Mouse (Mus musculus): ENCODE data around the gene Dqx1. TPM values are rescaled to one million over a fixed set of nuclear protein-coding genes. Genes with fewer than 3 reads are reported as not detected.

Dqx1 gene
- total RNA-seq, 2 experiments from 2014 or later, result 3.5 to 4.2 TPM

DNA sequence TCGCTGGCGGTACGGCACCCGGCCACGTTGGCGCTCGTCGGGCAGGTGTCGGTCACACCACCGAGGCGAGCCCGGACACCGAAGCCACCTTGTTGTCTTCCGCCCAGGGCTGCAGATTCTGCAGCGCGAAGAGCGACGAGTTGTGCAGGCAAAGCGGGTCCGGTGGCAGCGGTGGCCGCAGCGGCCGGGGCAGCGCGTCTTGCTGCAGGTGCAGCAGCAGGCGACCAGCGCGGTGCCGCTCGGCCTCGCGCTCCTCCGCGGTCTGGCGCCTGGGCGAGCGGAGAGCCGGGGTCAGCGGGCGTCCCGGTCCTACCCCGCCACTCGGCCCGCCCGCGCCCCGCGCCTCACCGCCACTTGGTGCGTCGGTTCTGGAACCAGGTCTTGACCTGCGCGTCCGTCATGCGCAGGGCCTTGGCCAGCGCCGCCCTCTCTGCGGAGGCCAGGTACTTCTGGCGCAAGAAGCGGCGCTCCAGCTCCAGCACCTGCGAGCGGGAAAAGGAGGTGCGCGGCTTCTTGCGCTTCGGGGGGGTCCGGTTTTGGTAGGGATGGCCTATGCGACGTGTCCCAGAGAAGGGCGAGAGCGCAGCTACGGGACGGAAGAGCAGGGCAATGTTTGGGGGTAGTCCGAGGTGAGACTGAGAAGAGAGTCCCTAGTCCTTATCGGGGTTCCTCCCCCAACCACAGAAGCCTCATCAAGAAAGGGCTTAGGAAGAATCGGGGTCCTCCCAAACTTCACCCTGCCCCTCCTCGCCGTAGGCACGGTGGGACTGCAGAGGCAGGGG lies 11.3 kb downstream of the Dqx1 start:
- no peak for ATAC-seq (replicated peaks; ENCODE audit: low FRiP score, poor library complexity, severe bottlenecking)

DNA sequence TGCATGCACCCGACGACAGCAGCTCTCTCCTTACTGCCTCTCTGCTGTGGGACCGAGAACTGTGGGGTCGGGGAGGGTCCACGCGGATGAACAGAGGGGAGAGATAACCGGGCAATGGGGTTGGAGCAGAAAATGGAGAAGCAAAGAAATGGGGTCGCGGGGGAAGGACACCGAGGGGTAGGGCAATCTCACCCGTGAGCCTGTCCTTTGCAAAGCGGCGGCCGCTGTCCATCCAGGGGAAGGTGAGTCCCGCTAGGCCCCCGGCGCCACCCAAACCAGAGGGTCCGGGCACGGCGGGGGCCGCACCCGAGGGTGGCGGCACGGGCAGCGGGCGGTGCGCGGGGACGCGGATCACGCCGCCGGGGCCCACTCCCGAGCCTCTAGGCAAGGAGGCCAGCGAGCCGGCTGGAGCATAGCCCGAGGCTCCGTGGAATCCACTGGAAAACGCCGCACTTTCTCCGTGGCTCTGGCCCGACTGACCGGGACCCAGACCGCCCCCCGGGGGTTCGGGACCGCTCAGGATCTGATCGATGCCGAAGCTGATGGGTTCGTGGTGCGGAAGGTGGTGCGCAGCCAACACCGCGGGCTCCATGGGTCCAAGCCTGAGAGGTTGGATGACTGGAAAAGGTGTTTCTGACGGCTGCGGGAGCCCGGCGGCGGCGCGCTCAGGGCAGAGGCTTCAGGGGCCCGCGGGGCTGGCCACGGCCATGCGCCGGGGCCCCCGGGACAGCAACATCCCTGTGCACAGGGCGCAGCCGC lies 12.0 kb downstream of the Dqx1 start:
- no peak for ATAC-seq (replicated peaks; ENCODE audit: low FRiP score, poor library complexity, severe bottlenecking)

DNA sequence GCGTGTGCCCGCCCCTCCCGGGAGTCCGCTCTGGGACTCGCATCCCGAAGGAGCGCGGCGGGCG lies 12.4 kb downstream of the Dqx1 start, which contains the start of gene Tlx2:
Gene Tlx2, minus strand, starts transcription at position 47 of the 64 bp plus-strand sequence.
- ATAC-seq (replicated peaks; ENCODE audit: low FRiP score, poor library complexity, severe bottlenecking), result no peak

DNA sequence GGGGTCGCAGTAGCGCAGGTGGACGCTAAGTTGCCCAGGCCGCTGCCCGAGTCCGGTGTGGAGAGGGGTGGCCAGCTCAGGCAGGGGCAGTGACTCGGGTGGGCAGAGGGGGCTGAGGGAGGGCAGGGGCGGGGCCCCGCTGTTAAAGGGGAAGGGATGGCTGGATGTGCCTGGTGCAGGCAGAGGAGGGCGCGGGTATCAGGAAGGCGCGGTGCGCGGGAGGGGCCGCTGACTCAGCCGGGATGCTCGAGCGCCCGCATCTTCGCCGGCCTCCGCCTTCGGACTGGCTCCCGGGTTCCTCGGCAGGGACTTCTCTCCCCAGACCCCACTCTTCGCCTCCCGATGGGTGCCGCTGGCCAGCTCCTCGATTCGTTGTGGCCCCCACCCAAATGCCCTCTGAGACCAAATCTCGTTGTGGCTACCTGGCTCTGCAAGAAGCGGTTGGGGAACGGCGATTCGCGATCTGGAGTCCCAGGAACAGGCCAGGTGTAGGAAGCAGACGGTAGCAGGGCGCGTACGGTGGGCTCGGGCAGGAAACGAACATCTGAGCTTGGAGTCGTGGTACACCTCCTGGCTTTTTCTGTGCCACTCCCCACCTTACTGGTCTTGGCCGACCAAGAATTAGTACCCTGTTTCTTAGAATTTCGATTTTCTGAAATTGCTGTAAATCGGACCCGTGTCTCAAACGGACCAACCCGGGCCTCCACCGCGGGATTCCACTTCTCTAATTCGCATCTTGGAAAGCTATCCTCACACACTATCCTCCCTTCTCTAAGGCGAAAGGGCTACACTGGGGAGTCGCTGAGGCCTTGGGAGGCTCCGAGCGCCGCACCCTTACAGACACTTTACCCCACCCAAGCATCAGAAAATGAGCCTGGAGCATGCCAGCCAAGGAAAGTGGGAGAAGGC lies 12.9 kb downstream of the Dqx1 start:
- no peak for ATAC-seq (replicated peaks; ENCODE audit: low FRiP score, poor library complexity, severe bottlenecking)

DNA sequence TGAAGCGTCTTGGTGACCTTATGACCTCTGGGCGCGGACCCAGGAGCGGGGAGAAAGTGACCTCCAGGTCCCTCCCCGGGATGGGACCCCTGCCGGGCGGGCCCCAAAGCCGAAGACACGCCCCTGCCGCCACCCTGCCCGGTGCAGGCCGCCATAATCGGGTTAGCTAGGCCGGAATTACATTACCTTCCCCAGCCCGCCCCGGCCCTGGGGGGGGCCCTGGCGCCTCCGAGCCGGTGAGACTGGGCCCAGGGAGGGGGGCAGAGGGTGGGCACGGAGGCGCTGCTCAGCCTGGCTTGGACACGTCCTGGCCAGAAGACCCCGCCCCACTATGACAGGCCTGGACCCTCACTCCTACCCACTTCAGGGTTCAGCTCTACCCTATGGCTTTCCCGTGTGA lies 13.6 kb downstream of the Dqx1 start:
- no peak for ATAC-seq (replicated peaks; ENCODE audit: low FRiP score, poor library complexity, severe bottlenecking)

DNA sequence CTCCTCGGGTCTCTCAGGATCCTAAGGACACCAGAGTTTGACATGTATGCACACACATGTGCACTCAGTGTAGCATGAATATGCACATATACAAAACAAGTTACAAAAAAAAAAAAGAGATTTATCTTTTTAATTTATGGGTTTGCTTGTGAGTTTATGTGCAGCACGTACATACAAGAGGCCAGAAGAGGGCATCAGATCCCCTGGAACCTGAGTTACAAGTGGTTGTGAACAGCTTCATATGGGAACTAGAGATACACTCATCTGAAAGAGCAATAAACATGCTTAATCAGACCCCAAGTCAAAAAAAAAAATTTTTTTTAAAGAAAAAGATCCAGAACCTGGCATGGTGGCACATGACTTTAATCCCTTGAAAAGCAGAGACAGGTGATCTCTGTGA lies 17.3 kb downstream of the Dqx1 start:
- ATAC-seq (replicated peaks; ENCODE audit: low FRiP score, poor library complexity, severe bottlenecking), result no peak

DNA sequence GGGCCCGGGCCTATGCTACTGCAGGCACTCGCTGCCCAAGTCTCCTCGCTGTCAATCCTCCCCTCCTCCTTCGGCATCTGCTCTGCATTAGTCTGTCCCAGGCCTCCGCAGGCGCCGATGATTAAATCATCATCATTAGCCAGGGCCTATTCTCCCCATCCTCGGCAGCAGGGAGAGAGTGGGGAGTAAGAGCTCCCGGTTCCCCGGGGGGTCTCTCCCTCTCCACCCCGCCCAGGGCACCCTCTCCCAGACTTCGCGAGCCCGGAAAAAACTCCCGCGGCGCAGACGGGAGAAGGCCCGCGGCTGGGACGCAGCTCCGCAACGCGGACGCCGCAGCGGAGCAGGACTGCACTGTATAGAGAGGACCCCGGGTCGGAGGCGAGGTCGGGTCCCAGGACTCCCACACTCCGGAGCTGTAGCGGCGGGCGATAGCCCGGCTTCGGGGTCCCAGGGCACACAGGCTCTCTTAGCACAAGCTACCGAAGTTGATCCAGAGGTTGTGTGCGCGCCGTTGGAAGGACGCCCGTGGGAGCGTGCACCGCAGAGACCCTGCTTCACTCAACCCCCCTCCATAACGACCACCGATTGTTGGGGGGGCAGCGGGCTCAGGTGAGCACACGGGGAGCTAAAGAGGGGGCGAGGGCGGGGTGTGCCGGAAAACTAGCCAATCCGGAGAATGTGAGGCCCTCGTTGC lies 20.1 kb downstream of the Dqx1 start, which contains the start of gene Pcgf1:
Gene Pcgf1, plus strand, starts transcription at position 240 of the 694 bp plus-strand sequence.
- peak; percentile 44 for ATAC-seq (replicated peaks; ENCODE audit: low FRiP score, poor library complexity, severe bottlenecking)

DNA sequence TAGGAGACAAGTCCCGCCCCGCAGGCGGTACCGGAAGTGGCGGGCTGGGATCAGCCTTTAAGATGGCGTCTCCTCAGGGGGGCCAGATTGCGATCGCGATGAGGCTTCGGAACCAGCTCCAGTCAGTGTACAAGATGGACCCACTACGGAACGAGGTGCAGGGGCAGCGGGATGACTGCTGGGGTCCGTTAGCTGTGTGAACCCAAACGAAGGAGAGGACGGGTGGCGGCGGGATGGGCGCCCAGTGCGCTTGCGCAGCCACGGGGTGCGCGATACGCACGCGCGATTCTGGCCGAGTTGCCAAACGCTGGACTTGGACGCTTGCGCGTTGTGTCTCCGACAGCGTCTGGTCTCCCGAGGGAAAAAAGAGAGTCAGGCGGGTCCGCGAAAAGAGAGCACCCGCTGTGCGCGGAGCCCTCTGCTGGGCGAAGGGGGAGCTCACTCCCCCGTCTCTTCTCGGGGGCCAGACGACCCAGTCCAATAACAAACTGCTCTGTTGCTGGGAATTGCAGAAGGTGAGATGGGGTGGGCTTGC lies 20.7 kb downstream of the Dqx1 start:
- ATAC-seq (replicated peaks; ENCODE audit: low FRiP score, poor library complexity, severe bottlenecking), result peak; percentile 93

DNA sequence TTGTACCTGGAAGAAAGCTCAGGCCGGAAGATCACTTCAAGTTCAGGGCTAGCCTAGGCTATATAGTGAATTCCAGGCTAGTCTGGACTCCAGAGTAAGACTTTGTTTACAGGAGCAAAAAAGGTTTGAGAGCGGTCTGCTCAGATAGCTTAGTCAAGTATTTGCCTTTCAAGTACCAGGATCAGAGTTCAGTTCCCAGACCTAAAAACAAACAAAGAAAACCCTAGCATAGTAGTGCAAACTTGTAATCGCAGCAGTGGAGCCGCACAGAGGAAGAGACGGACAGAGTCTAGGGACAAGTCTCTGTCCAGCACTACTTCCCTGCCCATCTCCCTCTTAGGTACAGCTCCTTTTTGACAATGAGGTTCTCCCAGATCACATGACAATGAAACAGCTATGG lies 22.6 kb downstream of the Dqx1 start:
- ATAC-seq (replicated peaks; ENCODE audit: low FRiP score, poor library complexity, severe bottlenecking), result no peak

DNA sequence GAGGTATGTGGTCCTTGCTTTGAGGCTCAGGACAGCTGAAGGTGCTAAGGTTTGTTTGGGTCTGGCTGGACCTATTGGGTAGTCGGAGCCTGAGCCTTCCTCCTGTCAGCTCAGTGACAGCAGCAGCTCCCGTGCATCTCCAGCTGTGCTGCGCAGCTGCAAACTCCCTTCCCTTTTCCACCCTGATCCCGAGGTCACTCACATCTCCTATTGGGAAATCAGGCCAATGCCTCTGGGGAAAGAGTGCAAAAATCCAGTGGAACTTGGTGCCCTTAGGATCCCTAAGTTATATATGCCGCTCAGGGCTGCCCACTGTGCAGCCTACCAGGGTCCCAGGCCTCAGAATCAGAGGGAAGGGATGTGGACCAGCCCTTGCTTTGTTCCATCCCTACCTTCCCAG lies 25.9 kb downstream of the Dqx1 start:
- no peak for ATAC-seq (replicated peaks; ENCODE audit: low FRiP score, poor library complexity, severe bottlenecking)

DNA sequence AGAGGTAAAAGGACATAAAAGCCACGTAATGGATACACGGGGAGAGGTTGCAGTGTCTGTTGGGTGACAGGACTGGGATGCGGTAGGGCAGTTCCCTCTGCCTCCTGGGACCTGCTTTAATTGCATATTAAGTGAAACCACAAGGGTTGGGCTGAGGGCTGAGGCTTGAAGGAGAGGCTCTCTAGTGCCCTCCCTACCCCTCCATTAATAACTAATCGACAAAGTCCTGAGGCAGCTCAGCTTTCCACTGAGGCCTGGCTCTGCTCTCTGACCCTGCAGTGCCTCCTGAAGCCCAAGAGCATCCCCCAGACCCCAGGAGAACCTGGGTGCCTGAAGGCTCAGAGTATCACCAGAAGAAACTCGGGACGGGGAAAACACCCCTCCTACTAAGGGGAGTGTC lies 26.8 kb downstream of the Dqx1 start:
- ATAC-seq (replicated peaks; ENCODE audit: low FRiP score, poor library complexity, severe bottlenecking), result no peak

DNA sequence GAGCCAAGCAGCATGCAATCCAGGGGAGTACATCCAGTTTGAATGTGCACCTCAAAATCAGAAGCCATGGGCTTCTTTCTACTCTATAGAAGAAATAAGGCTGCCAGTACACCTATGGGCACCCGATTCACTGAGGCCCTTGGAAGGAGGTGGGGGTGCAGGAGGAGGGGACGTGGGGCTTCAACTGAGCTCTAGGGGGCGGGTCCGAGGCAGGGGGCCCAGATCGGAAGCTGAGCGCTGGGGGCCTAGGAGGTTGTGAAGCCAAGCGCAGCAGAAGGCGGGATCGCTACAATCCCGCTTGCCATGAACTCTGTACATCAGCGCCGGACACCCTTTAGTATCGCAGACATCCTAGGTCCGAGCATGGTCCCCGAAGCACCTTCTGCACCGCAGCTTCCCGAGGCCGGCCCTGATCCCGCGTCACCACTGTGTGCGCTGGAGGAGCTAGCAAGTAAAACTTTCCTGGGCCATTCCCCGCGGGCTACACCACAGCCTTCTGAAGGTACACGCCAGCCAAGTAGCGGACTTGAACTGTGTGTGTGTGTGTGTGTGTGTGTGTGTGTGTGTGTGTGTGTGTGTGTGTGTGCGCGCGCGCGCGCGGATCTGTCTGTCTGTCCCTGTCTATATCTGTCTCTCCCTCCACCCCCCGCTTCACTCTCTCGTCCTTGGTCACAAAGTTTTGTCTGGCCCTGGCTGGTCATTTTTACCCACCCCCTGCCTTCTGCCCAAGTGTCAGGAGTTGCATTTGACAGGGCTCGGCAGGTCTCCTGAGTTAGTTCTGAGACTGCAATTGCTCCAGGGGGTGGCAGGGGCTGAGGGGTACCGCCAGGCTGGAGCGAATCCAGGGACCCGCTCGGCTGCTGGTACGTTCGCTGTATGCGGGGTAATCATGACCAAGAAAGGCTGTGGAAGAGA lies 28.7 kb downstream of the Dqx1 start, which contains the start of gene Lbx2:
Gene Lbx2, plus strand, starts transcription at position 247 of the 915 bp plus-strand sequence.
- ATAC-seq (replicated peaks; ENCODE audit: low FRiP score, poor library complexity, severe bottlenecking), result no peak

DNA sequence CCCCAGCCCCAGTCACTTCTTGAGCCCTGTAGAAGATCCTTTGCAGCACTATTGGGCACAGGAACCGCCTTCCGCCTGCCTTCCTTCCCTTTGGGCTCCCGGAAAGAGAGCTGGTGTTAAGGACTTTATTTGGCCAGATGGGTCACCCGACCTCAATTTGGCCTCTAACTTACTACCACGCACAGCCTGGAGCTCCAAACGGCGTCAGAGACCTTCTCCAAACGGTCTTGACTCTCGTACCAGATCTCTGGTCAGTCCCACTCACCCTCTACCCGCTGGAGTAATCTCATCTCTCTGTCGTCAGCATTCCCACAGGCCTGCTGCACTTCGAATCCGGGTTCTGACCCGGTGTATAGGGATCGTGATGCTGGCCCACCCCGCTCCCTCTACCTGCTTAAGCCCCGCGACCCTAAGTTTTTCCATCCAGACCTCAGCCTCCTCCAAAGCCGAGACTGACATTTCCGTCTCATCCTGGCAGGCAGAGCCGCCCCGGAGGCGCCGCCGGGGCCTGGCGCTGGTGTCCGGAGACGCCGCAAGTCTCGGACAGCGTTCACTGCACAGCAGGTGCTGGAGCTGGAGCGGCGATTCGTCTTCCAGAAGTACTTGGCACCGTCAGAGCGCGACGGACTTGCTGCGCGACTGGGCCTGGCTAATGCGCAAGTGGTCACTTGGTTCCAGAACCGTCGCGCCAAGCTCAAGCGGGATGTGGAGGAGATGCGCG lies 29.7 kb downstream of the Dqx1 start:
- no peak for ATAC-seq (replicated peaks; ENCODE audit: low FRiP score, poor library complexity, severe bottlenecking)

DNA sequence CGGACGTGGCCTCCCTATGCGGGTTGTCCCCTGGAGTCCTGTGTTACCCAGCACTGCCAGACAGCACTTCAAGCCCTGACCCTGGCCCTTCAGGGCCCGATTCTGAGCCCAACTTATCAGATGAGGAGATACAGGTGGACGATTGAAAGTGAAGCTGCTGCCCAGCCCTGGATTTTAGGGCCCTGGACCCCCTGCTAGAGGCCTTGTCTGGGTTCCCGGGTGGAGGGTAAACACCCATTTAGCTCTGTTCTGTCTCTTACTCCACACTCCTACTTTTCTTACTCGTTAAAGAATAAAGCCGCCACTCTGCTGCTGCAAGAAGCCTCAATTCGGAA lies 30.2 kb downstream of the Dqx1 start:
- ATAC-seq (replicated peaks; ENCODE audit: low FRiP score, poor library complexity, severe bottlenecking), result no peak

DNA sequence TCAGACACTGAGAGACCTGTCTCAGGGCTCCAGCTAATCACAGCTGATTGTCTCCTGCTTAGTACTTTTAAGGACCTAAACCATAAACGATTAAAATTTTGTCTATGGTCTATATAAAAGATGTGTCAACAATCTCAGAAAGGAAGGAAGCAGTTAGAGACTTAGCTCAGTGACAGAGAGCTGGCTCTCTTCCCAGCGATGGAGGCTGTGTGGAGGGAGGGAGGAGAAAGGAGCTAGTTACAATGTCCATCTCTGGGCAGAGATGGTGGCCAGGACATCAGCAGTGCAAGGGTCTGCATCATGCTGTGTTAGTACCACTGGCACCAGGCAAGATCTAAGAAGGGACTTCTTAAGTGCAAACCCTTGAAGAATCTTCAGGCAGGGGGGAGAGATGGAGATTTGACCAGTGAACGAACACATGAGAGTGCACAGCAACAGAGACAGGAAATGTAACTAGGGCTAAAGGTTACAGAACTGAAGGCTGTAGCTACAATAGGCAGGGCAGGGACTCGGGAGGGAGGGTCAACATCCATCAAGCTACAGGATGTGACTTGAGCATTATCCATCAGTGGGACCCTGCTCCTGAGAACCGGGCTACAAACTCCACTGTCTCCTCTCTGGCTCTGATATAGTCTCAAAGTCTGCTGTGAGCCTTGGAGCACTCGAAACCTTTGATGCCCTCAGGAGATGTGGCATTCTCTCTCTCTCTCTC lies 34.9 kb downstream of the Dqx1 start:
- ATAC-seq (replicated peaks; ENCODE audit: low FRiP score, poor library complexity, severe bottlenecking), result no peak

DNA sequence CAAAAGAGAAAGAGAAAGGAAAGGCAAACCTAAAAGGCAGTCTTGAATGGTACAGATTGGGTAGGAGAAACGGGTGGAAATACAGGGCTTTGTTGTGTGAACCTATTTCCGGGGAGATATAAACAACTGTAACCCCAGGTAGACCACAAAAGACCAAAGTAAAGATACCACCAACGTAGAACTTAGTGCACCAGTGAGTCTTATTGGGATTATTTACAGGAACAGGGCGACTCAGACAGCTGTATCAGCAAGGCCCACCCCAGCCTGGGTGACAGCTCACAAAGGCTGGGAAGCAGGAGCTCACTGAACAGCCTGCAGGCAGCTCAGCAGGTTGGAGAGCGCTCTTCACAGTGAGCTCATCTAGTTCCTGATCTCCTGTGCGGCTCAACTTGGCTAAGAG lies 38.3 kb downstream of the Dqx1 start:
- no peak for ATAC-seq (replicated peaks; ENCODE audit: low FRiP score, poor library complexity, severe bottlenecking)

DNA sequence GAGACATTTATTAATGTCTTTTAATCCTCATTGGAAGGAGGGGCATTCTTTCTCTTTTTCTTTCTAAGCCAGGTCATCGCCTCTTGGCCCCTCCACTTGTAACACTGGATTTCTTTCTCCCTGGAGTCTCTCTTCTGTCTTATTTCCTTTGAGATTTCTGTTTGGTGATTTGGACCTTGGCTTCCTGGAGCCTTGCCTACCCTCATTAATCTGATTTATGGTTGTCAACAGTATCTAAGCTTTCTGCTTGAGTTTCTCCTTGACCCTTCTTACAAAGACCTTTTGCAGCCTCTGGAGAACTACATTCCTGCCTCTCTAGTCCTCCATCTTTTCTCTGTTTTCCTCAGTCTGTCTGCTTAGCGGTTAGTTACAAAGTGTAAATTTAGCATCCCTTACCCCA lies 40.8 kb downstream of the Dqx1 start:
- no peak for ATAC-seq (replicated peaks; ENCODE audit: low FRiP score, poor library complexity, severe bottlenecking)

DNA sequence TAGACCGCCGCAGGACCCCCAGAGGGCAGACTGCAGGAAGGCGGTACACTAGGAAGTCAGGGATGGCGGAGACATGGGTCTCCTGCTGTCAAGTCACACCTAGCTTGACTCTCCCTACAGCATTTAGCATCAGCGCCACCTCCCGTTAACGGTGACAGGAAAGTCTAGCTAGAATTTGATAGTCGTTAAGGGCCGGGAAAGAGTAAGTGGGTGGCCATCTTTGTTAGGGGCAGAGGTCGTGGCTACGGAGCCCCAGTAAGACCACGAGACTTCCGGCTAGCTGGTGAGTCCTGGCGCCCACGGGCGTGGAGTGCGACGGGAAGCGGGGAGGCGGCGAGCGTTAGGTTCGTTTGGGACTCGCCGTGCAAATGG lies 43.7 kb downstream of the Dqx1 start, which contains the start of the genes Ccdc142 and Gm42688:
Gene Ccdc142, plus strand, starts transcription at position 286 of the 372 bp plus-strand sequence.
Gene Gm42688, plus strand, starts transcription at position 302 of the 372 bp plus-strand sequence.
- peak; percentile 90 for ATAC-seq (replicated peaks; ENCODE audit: low FRiP score, poor library complexity, severe bottlenecking)

Measured in erythroblast, adult 5-6 weeks (primary cell).